Mouse (Mus musculus): ENCODE measurements around the gene Sult5a1.

GRCm38 (mm10) chr8:123134149-123134713, 23.9 kb downstream of the Sult5a1 start:
- TF ChIP-seq CTCF (IDR thresholded peaks at IDR 0.05; ENCODE audit: control insufficient read depth, insufficient read depth, low read length) (no peak), POLR2A (IDR thresholded peaks at IDR 0.05; ENCODE audit: borderline replicate concordance, control insufficient read depth, low read depth, low read length) (no peak)

All from bone marrow, adult 2 months (tissue).